Mouse (Mus musculus) heart, embryonic 13.5 days (tissue): ENCODE measurements around the gene Gck. TPM values are rescaled to one million over a fixed set of nuclear protein-coding genes. Genes with fewer than 3 reads are reported as not detected.
A peak's percentile ranks its signal among the peaks of the same experiment; 100 is the strongest.

ENCODE experiments used
- ATAC-seq: fragments of 200-750 bp; cut with Nextera tagmentation; 2 replicates; pipeline ENCODE4 v1.8.0; 2017; ENCODE audit warnings: moderate TSS enrichment; ENCODE audit not compliant: insufficient number of reproducible peaks, low FRiP score, low TSS enrichment; ENCODE audit errors: extremely low read depth
- H3K27ac ChIP-seq: fragments of 300-500 bp; sonication (generic); replicated peaks from 2 replicates; pipeline ENCODE4 v1.5.1; 2015; ENCODE audit warnings: moderate library complexity, mild to moderate bottlenecking, inconsistent platforms
- H3K27me3 ChIP-seq: fragments of 300-500 bp; sonication (generic); replicated peaks from 2 replicates; pipeline ENCODE4 v1.6.1; 2015; ENCODE audit warnings: mild to moderate bottlenecking, inconsistent platforms
- H3K36me3 ChIP-seq: fragments of 300-500 bp; sonication (generic); 2 replicates; pipeline ENCODE4 v1.6.1; 2015; ENCODE audit warnings: mild to moderate bottlenecking, inconsistent platforms
- H3K4me1 ChIP-seq: fragments of 300-500 bp; sonication (generic); 2 replicates; pipeline ENCODE4 v1.6.1; 2015; ENCODE audit warnings: inconsistent platforms
- H3K4me2 ChIP-seq: fragments of 300-500 bp; sonication (generic); 2 replicates; pipeline ENCODE4 v1.6.1; 2015; ENCODE audit warnings: inconsistent platforms, mild to moderate bottlenecking, moderate library complexity
- H3K4me3 ChIP-seq: fragments of 300-500 bp; sonication (generic); 2 replicates; pipeline ENCODE4 v1.5.1; 2015; ENCODE audit warnings: moderate library complexity, mild to moderate bottlenecking, inconsistent platforms
- H3K9ac ChIP-seq: fragments of 300-500 bp; sonication (generic); 2 replicates; pipeline ENCODE4 v1.6.1; 2015; ENCODE audit warnings: inconsistent platforms, mild to moderate bottlenecking, moderate library complexity
- H3K9me3 ChIP-seq: fragments of 300-500 bp; sonication (generic); 2 replicates; pipeline ENCODE4 v1.6.1; 2016; ENCODE audit warnings: inconsistent platforms
- WGBS: fragments of 180-500 bp; shearing (Covaris S2); methylation state at CpG from one replicate; pipeline ENCODE4 v1.1.7; 2015; ENCODE audit warnings: mixed read lengths; 5-methylcytosine and 5-hydroxymethylcytosine counted together
- polyA plus RNA-seq: library from polyadenylated mRNA; unstranded; fragments of >200 nt; fragmentation: Nextera tagmentation; extraction: Ambion mirVana; gene quantifications from 2 replicates; pipeline ENCODE4 v1.2.1, GENCODE M21; 2015

The Gck gene
- polyA plus RNA-seq, 1 experiment from 2014 or later: 1.5 TPM

- no peak for ATAC-seq
- no peak overlapping the region for H3K9ac ChIP-seq
- H3K27ac ChIP-seq: no peak overlapping the region
- H3K9me3 ChIP-seq: no peaks in the 10 kb centered on the region
- H3K4me3 ChIP-seq: no peak overlapping the region
- H3K4me1 ChIP-seq: no peaks in the 10 kb centered on the region
- no peaks in the 10 kb centered on the region for H3K36me3 ChIP-seq
- WGBS: 76% methylated on average over 3 of the region's 3 CpGs
- no peaks in the 10 kb centered on the region; the same call in 1 of the 2 replicates for H3K27me3 ChIP-seq
- H3K4me2 ChIP-seq: no peak overlapping the region
Observed at GRCm38 (mm10) chr11:5926696-5927220, 23.1 kb downstream of the Gck start.

- Histone ChIP-seq H3K4me3 (no peak overlapping the region), H3K27me3 (peaks cover 5% of the 10 kb centered on the region; the same call in 1 of the 2 replicates), H3K27ac (no peak overlapping the region), H3K4me2 (no peak overlapping the region), H3K9ac (no peak overlapping the region), H3K4me1 (peaks cover 8% of the 10 kb centered on the region; the same call in 1 of the 2 replicates), H3K36me3 (no peaks in the 10 kb centered on the region), H3K9me3 (no peaks in the 10 kb centered on the region)
- ATAC-seq: no peak
- 59% methylated on average over 8 of the region's 8 CpGs for WGBS
Observed at GRCm38 (mm10) chr11:5924699-5925098, 25.2 kb downstream of the Gck start.

- no peak overlapping the region for H3K9ac ChIP-seq
- H3K27ac ChIP-seq: no peak overlapping the region
- H3K36me3 ChIP-seq: no peaks in the 10 kb centered on the region
- H3K4me3 ChIP-seq: no peak overlapping the region
- peaks cover 5% of the 10 kb centered on the region; the same call in 1 of the 2 replicates for H3K27me3 ChIP-seq
- peaks cover 26% of the 10 kb centered on the region for H3K4me1 ChIP-seq
- H3K9me3 ChIP-seq: no peaks in the 10 kb centered on the region
- no peak overlapping the region for H3K4me2 ChIP-seq
- WGBS: 38% methylated on average over 17 of the region's 17 CpGs
- no peak for ATAC-seq
Observed at GRCm38 (mm10) chr11:5920323-5920960, 29.4 kb downstream of the Gck start.

GRCm38 (mm10) chr11:5919606-5920005 lies 30.3 kb downstream of the Gck start:
- no peaks in the 10 kb centered on the region for H3K9me3 ChIP-seq
- no peak overlapping the region for H3K4me3 ChIP-seq
- H3K4me1 ChIP-seq: peaks cover 28% of the 10 kb centered on the region
- 87% methylated on average over 4 of the region's 4 CpGs for WGBS
- H3K27ac ChIP-seq: no peak overlapping the region
- no peak overlapping the region for H3K9ac ChIP-seq
- peaks cover 5% of the 10 kb centered on the region; the same call in 1 of the 2 replicates for H3K27me3 ChIP-seq
- H3K36me3 ChIP-seq: no peaks in the 10 kb centered on the region
- H3K4me2 ChIP-seq: no peak overlapping the region
- no peak for ATAC-seq

- WGBS: 62% methylated on average over 2 of the region's 2 CpGs
- Histone ChIP-seq H3K27ac (no peak overlapping the region), H3K9ac (no peak overlapping the region), H3K36me3 (no peaks in the 10 kb centered on the region), H3K9me3 (no peaks in the 10 kb centered on the region), H3K4me2 (no peak overlapping the region), H3K4me1 (peaks cover 32% of the 10 kb centered on the region), H3K27me3 (peaks cover 5% of the 10 kb centered on the region; the same call in 1 of the 2 replicates), H3K4me3 (no peak overlapping the region)
- no peak for ATAC-seq
Observed at GRCm38 (mm10) chr11:5918111-5918510, 31.8 kb downstream of the Gck start.

GRCm38 (mm10) chr11:5916178-5916548 lies 33.7 kb downstream of the Gck start:
- H3K9me3 ChIP-seq: no peaks in the 10 kb centered on the region
- 0 out of 2 replicates have a peak, but pooled peaks cover 1% of the 10 kb centered on the region for H3K27me3 ChIP-seq
- H3K4me3 ChIP-seq: no peak overlapping the region
- H3K4me2 ChIP-seq: no peak overlapping the region
- WGBS: 68% methylated on average over 8 of the region's 8 CpGs
- H3K4me1 ChIP-seq: peaks cover 36% of the 10 kb centered on the region
- no peak overlapping the region for H3K9ac ChIP-seq
- ATAC-seq: no peak
- H3K36me3 ChIP-seq: no peaks in the 10 kb centered on the region
- H3K27ac ChIP-seq: no peak overlapping the region

GRCm38 (mm10) chr11:5915429-5916177 lies 34.3 kb downstream of the Gck start:
- H3K4me1 ChIP-seq: peaks cover 34% of the 10 kb centered on the region
- WGBS: 70% methylated on average over 5 of the region's 5 CpGs
- H3K27me3 ChIP-seq: no peaks in the 10 kb centered on the region
- H3K27ac ChIP-seq: no peak overlapping the region
- H3K4me3 ChIP-seq: no peak overlapping the region
- no peaks in the 10 kb centered on the region for H3K36me3 ChIP-seq
- no peak overlapping the region for H3K9ac ChIP-seq
- no peak overlapping the region for H3K4me2 ChIP-seq
- ATAC-seq: no peak
- H3K9me3 ChIP-seq: no peaks in the 10 kb centered on the region

GRCm38 (mm10) chr11:5914940-5915339 lies 34.9 kb downstream of the Gck start:
- Histone ChIP-seq H3K9me3 (no peaks in the 10 kb centered on the region), H3K4me2 (no peak overlapping the region), H3K9ac (no peak overlapping the region), H3K36me3 (no peaks in the 10 kb centered on the region), H3K27ac (no peak overlapping the region), H3K27me3 (no peaks in the 10 kb centered on the region), H3K4me3 (no peak overlapping the region), H3K4me1 (peaks cover 28% of the 10 kb centered on the region)
- WGBS: 45% methylated on average over 5 of the region's 5 CpGs
- ATAC-seq: no peak

GRCm38 (mm10) chr11:5913936-5914335 lies 35.9 kb downstream of the Gck start:
- peaks cover 28% of the 10 kb centered on the region for H3K4me1 ChIP-seq
- ATAC-seq: no peak
- H3K4me2 ChIP-seq: no peak overlapping the region
- H3K9me3 ChIP-seq: no peaks in the 10 kb centered on the region
- no peaks in the 10 kb centered on the region for H3K27me3 ChIP-seq
- 74% methylated on average over 4 of the region's 4 CpGs for WGBS
- no peak overlapping the region for H3K9ac ChIP-seq
- H3K36me3 ChIP-seq: no peaks in the 10 kb centered on the region
- no peak overlapping the region for H3K27ac ChIP-seq
- H3K4me3 ChIP-seq: no peak overlapping the region

- H3K27me3 ChIP-seq: no peaks in the 10 kb centered on the region
- no peak overlapping the region for H3K9ac ChIP-seq
- no peaks in the 10 kb centered on the region for H3K36me3 ChIP-seq
- H3K4me2 ChIP-seq: no peak overlapping the region
- 53% methylated on average over 8 of the region's 8 CpGs for WGBS
- H3K4me3 ChIP-seq: no peak overlapping the region
- ATAC-seq: no peak
- no peaks in the 10 kb centered on the region for H3K9me3 ChIP-seq
- peaks cover 28% of the 10 kb centered on the region for H3K4me1 ChIP-seq
- H3K27ac ChIP-seq: no peak overlapping the region
Observed at GRCm38 (mm10) chr11:5913256-5913655, 36.6 kb downstream of the Gck start.

- Histone ChIP-seq H3K9me3 (no peaks in the 10 kb centered on the region), H3K4me2 (no peak overlapping the region), H3K4me3 (no peak overlapping the region), H3K9ac (no peak overlapping the region), H3K27me3 (no peaks in the 10 kb centered on the region), H3K27ac (no peak overlapping the region), H3K36me3 (no peaks in the 10 kb centered on the region), H3K4me1 (peaks cover 24% of the 10 kb centered on the region)
- ATAC-seq: peak; percentile 20; the same call in 1 of the 2 replicates
- WGBS: 31% methylated on average over 5 of the region's 5 CpGs
Observed at GRCm38 (mm10) chr11:5912635-5913034, 37.2 kb downstream of the Gck start.
